Mouse (Mus musculus) ES-CJ7 (cell line): ENCODE results near the gene Mrps18a.

Experiments used
- DNase-seq: peaks from one replicate; pipeline ENCODE4 v3.0.0; 2011; ENCODE audit warnings: low read depth, low spot score

Gene Mrps18a

GRCm38 (mm10) chr17:46101906-46102305, 8.9 kb upstream of the Mrps18a start:
- no peak for DNase-seq

DNA sequence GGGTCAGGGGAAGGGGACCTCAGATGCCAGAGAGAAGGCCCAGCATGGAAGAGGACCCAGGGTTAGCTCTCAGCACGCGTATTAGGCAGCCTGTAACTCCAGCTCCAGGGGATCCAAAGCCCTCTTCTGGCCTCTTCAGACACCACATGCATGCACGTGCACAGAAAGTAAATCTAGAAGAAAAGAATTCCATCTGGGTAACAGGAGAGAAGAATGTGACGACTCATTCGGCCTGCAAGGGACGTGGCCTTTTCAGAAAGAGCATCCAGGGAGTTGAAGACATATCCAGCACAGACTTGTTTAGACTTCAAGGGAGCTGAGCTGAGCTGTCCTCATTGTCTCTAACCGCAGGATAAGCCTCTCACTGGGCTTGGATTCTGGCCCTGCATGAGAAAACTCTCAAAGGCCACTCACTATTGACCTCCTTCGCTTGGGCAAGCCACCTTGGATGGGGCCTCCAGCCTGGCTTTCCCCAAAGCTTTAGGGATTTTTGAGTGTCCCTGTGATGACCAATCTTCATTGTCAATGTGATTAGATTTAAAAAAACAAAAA, 8.1 kb upstream of the Mrps18a start:
- peak; percentile 17 for DNase-seq

DNA sequence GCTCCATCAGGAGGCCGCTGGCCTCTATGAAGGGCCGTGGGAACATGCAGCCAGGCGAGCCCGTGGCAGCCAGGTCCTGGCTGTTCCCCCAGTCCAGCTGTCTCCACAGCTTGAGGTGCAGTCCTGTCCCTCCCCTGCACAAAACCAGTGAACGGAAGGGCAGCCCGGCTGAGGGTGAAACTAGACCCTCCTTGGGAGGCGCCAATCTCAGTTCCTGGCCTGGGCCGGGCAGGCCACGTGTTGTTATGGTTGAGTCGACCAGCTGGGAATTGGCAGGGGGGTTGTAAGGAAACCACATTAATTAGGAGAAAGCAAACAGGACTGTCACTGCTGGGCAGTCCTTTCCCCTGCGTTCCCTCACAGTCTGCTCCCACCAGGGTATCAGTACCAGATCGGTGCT, 6.3 kb upstream of the Mrps18a start:
- DNase-seq, result no peak

- DNase-seq, result no peak
These were observed 2.5 kb upstream of the Mrps18a start for GRCm38 (mm10) chr17:46108286-46108685.

GRCm38 (mm10) chr17:46115489-46115888, 4.7 kb downstream of the Mrps18a start:
- DNase-seq, result no peak

GRCm38 (mm10) chr17:46116138-46116537, 5.4 kb downstream of the Mrps18a start:
- no peak for DNase-seq

DNA sequence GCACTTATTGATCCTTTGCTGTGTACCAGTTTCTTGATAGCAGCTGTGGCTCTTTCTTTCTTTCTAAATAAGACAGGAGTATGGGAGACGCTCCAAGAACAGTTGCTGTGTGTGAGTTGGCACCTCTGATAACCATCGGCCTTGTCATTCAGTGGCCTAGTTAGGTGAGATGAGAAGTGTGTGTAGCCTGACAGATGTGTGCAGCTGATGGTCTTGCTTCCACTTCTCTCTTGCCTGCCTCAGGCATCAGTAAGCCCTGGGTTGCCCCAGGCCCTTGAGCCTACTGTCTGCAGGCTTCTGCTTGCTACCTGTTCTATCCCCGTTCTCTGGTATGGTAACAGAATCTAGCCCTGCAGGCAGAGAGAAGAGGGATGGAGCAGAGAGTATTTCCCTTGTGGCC, 6.1 kb downstream of the Mrps18a start:
- DNase-seq, result no peak

DNA sequence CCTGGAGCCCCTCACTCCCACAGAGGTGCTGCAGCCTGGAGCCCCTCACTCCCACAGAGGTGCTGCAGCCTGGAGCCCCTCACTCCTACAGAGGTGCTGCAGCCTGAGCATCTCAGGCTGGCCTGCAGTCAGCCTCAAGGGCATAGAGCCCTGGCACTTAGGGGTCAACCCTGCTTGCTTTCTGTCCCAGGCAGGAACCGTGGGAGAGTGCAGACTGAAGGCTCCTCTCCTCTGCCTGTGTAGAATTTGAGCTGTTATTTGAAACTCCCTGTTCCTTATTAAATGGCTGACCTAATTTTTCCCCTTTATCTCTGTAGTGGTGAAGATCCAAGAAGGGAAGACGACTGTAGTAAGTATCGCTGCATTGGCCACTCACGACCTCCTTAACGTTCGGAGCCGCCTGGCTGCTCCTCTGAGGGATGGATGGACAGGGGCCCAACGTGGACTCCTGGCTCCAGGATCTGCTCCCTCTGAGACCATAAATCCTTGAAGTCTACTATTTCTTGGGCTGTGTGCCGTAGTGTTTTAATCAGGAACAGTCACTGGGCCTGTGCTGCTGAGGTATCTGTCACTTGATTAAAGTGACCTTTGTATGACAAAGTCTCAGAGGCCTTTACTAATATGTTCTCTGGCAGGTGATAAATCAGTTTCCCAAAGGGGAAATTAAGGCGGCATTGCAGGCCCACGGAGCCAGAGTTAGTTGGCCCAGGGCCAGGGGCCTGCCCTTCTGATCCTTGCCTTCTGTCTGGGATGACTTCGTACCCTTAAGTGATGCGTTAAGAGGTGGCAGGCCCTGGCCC, 7.0 kb downstream of the Mrps18a start:
- DNase-seq, result no peak

GRCm38 (mm10) chr17:46118423-46118850, 7.7 kb downstream of the Mrps18a start:
- DNase-seq, result no peak

GRCm38 (mm10) chr17:46119641-46120040, 8.9 kb downstream of the Mrps18a start:
- no peak for DNase-seq

DNA sequence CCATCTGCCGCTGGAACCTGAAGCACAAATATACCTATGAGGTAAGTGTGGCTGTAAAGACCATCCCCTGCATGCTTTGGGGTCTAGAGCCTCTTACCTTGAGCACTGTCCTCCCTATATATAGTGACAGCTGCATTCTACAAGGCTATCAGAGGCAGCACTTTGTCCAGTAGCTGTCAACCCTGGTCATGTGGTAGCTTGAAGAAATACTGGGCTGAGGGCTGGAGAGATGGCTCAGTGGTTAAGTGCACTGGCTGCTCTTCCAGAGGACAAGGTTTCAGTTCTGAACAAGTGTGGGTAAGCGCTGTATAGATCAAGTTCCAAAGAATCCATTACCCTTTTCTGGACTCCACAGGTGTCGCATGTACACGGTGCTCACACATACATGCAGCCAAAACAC, 12.0 kb downstream of the Mrps18a start:
- no peak for DNase-seq

DNA sequence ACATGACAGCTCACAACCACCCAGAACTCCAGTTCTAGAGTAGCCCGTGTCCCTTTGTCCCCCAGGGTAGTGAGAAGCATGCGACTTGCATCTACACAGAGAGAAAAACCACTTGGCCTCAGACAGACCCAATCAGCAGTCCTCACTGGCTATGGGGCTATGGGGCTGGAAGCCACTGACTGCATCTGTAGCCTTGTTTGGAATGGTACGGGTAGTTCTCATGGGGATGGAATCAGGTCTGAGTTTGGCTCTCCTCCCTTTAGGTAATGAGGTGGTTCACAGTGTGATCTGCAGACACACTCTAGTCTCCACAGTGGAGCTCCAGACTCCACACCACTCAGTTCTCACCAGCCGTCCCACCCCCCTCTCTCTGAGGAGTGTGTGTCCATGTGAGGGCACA, 12.5 kb downstream of the Mrps18a start:
- no peak for DNase-seq

GRCm38 (mm10) chr17:46123953-46124700, 13.3 kb downstream of the Mrps18a start:
- no peak for DNase-seq

- no peak for DNase-seq
These were observed 15.8 kb downstream of the Mrps18a start for GRCm38 (mm10) chr17:46126608-46127007.

GRCm38 (mm10) chr17:46127814-46128493, 17.2 kb downstream of the Mrps18a start:
- peak; percentile 53 for DNase-seq

- DNase-seq, result no peak
These were observed 19.1 kb downstream of the Mrps18a start for GRCm38 (mm10) chr17:46129741-46130498.

- peak; percentile 66 for DNase-seq
These were observed 21.4 kb downstream of the Mrps18a start for GRCm38 (mm10) chr17:46132058-46132718.

GRCm38 (mm10) chr17:46132862-46133261, 22.1 kb downstream of the Mrps18a start:
- DNase-seq, result no peak

DNA sequence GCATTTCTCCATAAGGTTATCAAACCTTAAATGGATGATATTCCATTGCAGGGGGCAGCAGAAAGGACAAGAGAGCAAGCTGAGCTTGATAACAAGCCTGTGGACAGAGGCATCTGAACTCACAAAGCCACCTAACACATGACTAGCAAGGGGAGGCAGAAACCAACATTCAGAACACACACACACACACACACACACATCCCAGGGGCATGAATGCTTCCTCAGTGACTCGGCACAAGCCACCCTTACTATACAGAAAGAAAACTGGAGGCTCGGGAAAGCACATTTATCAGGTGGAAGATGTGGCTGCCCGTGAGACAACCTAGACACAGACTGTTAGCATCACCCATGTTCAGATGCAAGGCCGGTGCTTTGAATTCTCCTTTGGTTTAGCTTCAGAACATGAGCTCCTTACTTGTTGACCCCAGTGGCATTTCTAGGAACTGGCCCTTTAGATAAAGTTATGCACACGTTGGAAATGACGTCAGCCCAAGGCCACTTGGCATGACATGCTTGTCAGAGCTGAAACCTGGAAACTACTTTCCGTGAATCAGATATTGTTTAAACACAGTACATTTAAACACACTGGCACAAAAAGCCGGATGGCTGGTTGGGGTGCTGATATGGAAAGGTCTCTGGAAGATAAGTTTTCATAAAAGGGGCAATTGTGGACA, 27.9 kb downstream of the Mrps18a start:
- no peak for DNase-seq

DNA sequence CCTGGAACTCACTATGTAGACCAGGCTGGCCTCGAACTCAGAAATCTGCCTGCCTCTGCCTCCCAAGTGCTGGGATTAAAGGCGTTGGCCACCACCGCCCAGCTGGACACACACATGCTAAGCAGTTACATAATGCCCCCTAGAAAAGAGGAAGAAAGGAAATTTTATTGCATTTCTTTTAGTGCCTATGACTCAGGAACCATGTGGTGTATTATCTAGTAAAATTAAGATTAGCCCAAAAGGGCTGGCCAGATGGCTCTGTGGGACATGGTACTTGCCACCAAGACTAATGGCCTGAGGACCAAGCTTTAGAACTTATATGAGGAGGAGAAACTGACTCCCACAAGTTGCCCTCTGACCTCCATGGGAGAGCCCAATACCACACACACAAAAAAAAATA, 29.1 kb downstream of the Mrps18a start:
- no peak for DNase-seq
